Mouse (Mus musculus) embryonic fibroblast, embryonic 13.5 days (primary cell): Measurements from ENCODE around the gene Spata22. TPM values are rescaled to one million over a fixed set of nuclear protein-coding genes. Genes with fewer than 3 reads are reported as not detected.

Experiments used
- H3K27ac ChIP-seq: 2 replicates; pipeline ENCODE4 v1.5.1; 2012; ENCODE audit warnings: low read length, control low read depth, inconsistent platforms; ENCODE audit not compliant: insufficient read depth
- H3K4me1 ChIP-seq: 2 replicates; pipeline ENCODE4 v1.6.1; 2011; ENCODE audit warnings: low read length; ENCODE audit not compliant: control insufficient read depth, insufficient read depth
- H3K4me3 ChIP-seq: 2 replicates; pipeline ENCODE4 v1.5.1; 2011; ENCODE audit warnings: mild to moderate bottlenecking, control low read depth, low read length; ENCODE audit not compliant: insufficient read depth
- CTCF ChIP-seq: IDR thresholded peaks from 2 replicates; pipeline ENCODE4 v1.5.1; 2011; ENCODE audit warnings: mild to moderate bottlenecking, control low read depth, low read length, moderate library complexity, borderline replicate concordance; ENCODE audit not compliant: insufficient read depth
- POLR2A ChIP-seq: IDR thresholded peaks from 2 replicates; pipeline ENCODE4 v1.6.1; 2011; ENCODE audit warnings: low read depth, mild to moderate bottlenecking, control low read depth, low read length, moderate library complexity
- polyA plus RNA-seq: library from polyadenylated mRNA; stranded (reverse); fragments of >200 nt; gene quantifications from 2 replicates; pipeline ENCODE4 v1.2.4, GENCODE M21; 2011; ENCODE audit warnings: low read depth; ENCODE audit not compliant: missing spikeins, insufficient read length

Spata22 gene
- polyA plus RNA-seq, 1 experiment: not detected

GRCm38 (mm10) chr11:73323906-73324830, 5.4 kb upstream of the Spata22 start:
- no peak overlapping the region for H3K27ac ChIP-seq
- TF ChIP-seq CTCF (no peak), POLR2A (no peak)
- 0 out of 2 replicates have a peak, but pooled peaks cover 3% of the 10 kb centered on the region for H3K4me1 ChIP-seq
- H3K4me3 ChIP-seq: no peak overlapping the region

GRCm38 (mm10) chr11:73326485-73326886, 3.1 kb upstream of the Spata22 start:
- Histone ChIP-seq H3K4me3 (no peak overlapping the region), H3K27ac (peak overlapping the region; percentile 64), H3K4me1 (0 out of 2 replicates have a peak, but pooled peaks cover 3% of the 10 kb centered on the region)
- TF ChIP-seq POLR2A: no peak
- no peak for TF ChIP-seq CTCF

GRCm38 (mm10) chr11:73327361-73327760, 2.2 kb upstream of the Spata22 start:
- Histone ChIP-seq H3K4me3 (no peak overlapping the region), H3K27ac (no peak overlapping the region), H3K4me1 (0 out of 2 replicates have a peak, but pooled peaks cover 3% of the 10 kb centered on the region)
- TF ChIP-seq POLR2A: no peak
- no peak for TF ChIP-seq CTCF

GRCm38 (mm10) chr11:73333357-73333756, 3.8 kb downstream of the Spata22 start:
- TF ChIP-seq POLR2A (no peak), CTCF (no peak)
- H3K4me3 ChIP-seq: no peak overlapping the region
- no peaks in the 10 kb centered on the region for H3K4me1 ChIP-seq
- no peak overlapping the region for H3K27ac ChIP-seq

DNA sequence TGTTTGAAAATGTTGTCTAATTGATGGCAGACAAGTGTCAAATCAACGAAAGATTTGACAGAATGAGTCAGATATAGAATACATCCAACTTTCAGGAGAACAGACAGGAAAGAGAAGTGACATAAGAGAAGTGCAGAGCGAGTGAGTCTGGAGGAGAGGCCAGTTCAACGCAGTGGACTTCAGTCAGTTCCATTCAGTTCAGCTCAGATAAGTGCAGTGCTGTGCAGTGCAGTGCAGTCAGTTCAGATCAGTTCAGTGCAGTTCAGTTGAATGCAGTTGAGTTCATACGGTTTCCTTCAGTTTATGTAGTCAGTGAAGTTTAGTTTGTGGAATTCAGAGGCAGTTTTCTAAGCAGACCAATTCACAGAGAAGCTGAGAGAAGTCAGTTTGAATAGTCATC, 7.4 kb downstream of the Spata22 start:
- H3K4me1 ChIP-seq: no peaks in the 10 kb centered on the region
- H3K4me3 ChIP-seq: no peak overlapping the region
- TF ChIP-seq CTCF (no peak), POLR2A (no peak)
- H3K27ac ChIP-seq: no peak overlapping the region

GRCm38 (mm10) chr11:73350483-73350882, 20.9 kb downstream of the Spata22 start, which contains the start of gene Olfr20:
Gene Olfr20 (plus strand): TSS chr11:73350783.
- Histone ChIP-seq H3K4me1 (no peaks in the 10 kb centered on the region), H3K4me3 (no peak within 1 kb of the TSS), H3K27ac (no peak within 1 kb of the TSS)
- TF ChIP-seq POLR2A: no peak
- no peak for TF ChIP-seq CTCF

DNA sequence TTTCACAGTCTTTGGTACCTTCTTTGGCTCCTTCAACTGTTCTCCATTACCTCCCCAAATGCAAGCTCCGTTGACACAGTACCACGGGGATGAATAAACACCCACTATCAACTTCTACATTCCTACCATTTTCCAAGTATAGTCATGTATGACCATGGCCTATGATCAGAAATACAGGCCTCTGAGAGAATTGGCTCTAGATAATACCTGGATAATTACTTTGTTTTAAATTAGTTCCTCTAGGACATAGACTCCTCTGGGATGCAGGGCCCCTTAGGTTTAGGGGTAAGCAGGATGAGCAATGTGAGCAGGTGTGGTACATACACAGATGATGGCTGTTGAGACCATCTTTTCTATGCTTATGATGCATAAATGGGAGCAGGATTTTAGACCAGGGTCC, 41.4 kb downstream of the Spata22 start, which contains the start of gene Olfr376:
Gene Olfr376, plus strand, starts transcription at position 301 of the 400 bp plus-strand sequence.
- no peaks in the 10 kb centered on the region for H3K4me1 ChIP-seq
- no peak within 1 kb of the TSS for H3K27ac ChIP-seq
- no peak for TF ChIP-seq POLR2A
- no peak for TF ChIP-seq CTCF
- H3K4me3 ChIP-seq: no peak within 1 kb of the TSS

GRCm38 (mm10) chr11:73395374-73395773, 65.8 kb downstream of the Spata22 start:
- Histone ChIP-seq H3K4me1 (no peaks in the 10 kb centered on the region), H3K4me3 (no peak overlapping the region), H3K27ac (no peak overlapping the region)
- TF ChIP-seq CTCF: no peak
- no peak for TF ChIP-seq POLR2A

Other genes with a start within 250 kb of the Spata22 start
- gene Itgae, start 239.2 kb upstream of the Spata22 start, polyA plus RNA-seq: not detected in 2 replicates
- 5.6 and 6.4 TPM in 2 replicates for gene Haspin, start 191.4 kb upstream of the Spata22 start, polyA plus RNA-seq
- 4.2 and 4.5 TPM in 2 replicates for gene P2rx5, start 169.3 kb upstream of the Spata22 start, polyA plus RNA-seq
- gene Emc6, start 152.7 kb upstream of the Spata22 start, polyA plus RNA-seq: 37.9 and 40.7 TPM in 2 replicates
- gene Tax1bp3, start 152.7 kb upstream of the Spata22 start, polyA plus RNA-seq: 129 and 131 TPM in 2 replicates
- gene Ctns, start 130.7 kb upstream of the Spata22 start, polyA plus RNA-seq: 17.9 and 22.1 TPM in 2 replicates
- gene Shpk, start 130.3 kb upstream of the Spata22 start, polyA plus RNA-seq: 2.2 and 2.4 TPM in 2 replicates
- gene Trpv1, start 95.4 kb upstream of the Spata22 start, polyA plus RNA-seq: not detected in 2 replicates
- gene Trpv3, start 62.4 kb upstream of the Spata22 start, polyA plus RNA-seq: not detected in 2 replicates
- gene Aspa, start 145 bp upstream of the Spata22 start, polyA plus RNA-seq: 0.30 and 0.53 TPM in 2 replicates
- not detected in 2 replicates for gene Gm49340, start within 50 bp of the Spata22 start, polyA plus RNA-seq
- gene Olfr20, start 21.0 kb downstream of the Spata22 start, polyA plus RNA-seq: not detected in 2 replicates
- gene Olfr376, start 41.5 kb downstream of the Spata22 start, polyA plus RNA-seq: not detected in 2 replicates
- gene Olfr1, start 69.9 kb downstream of the Spata22 start, polyA plus RNA-seq: not detected in 2 replicates
- not detected in 2 replicates for gene Olfr378, start 98.7 kb downstream of the Spata22 start, polyA plus RNA-seq
- gene Olfr380, start 127.8 kb downstream of the Spata22 start, polyA plus RNA-seq: not detected in 2 replicates
- gene Olfr381, start 161.9 kb downstream of the Spata22 start, polyA plus RNA-seq: not detected in 2 replicates
- gene Olfr382, start 187.5 kb downstream of the Spata22 start, polyA plus RNA-seq: not detected in 2 replicates